Mouse (Mus musculus): Measurements from ENCODE around the gene Kri1.

GRCm38 (mm10) chr9:21288404-21289336 is 901 bp upstream of the Kri1 start:
- TF ChIP-seq ZC3H11A (IDR thresholded peaks at IDR 0.05; ENCODE audit: borderline replicate concordance, low read depth, low read length) (no peak), CHD2 (IDR thresholded peaks at IDR 0.05; ENCODE audit: low read depth, low read length) (no peak)
